Mouse (Mus musculus) embryonic facial prominence, embryonic 15.5 days (tissue): ENCODE results near the gene Galnt2. TPM values are rescaled to one million over a fixed set of nuclear protein-coding genes. Genes with fewer than 3 reads are reported as not detected.

Experiments used
- ATAC-seq: fragments of 200-750 bp; cut with Nextera tagmentation; 2 replicates; pipeline ENCODE4 v1.8.0; 2017; ENCODE audit warnings: low read depth, moderate TSS enrichment; ENCODE audit not compliant: insufficient number of reproducible peaks, low FRiP score, low TSS enrichment
- H3K27ac ChIP-seq: fragments of 300-500 bp; sonication (generic); replicated peaks from 2 replicates; pipeline ENCODE4 v1.5.1; 2015; ENCODE audit warnings: mild to moderate bottlenecking, inconsistent platforms
- H3K27me3 ChIP-seq: fragments of 300-500 bp; sonication (generic); 2 replicates; pipeline ENCODE4 v1.6.1; 2015; ENCODE audit warnings: inconsistent platforms
- H3K36me3 ChIP-seq: fragments of 300-500 bp; sonication (generic); 2 replicates; pipeline ENCODE4 v1.6.1; 2015; ENCODE audit warnings: mild to moderate bottlenecking, inconsistent platforms
- H3K4me1 ChIP-seq: fragments of 300-500 bp; sonication (generic); 2 replicates; pipeline ENCODE4 v1.6.1; 2015; ENCODE audit warnings: inconsistent platforms
- H3K4me2 ChIP-seq: fragments of 300-500 bp; sonication (generic); replicated peaks from 2 replicates; pipeline ENCODE4 v1.6.1; 2015; ENCODE audit warnings: mild to moderate bottlenecking, inconsistent platforms
- H3K4me3 ChIP-seq: fragments of 300-500 bp; sonication (generic); replicated peaks from 2 replicates; pipeline ENCODE4 v1.5.1; 2015; ENCODE audit warnings: mild to moderate bottlenecking, inconsistent platforms
- H3K9ac ChIP-seq: fragments of 300-500 bp; sonication (generic); 2 replicates; pipeline ENCODE4 v1.6.1; 2015; ENCODE audit warnings: inconsistent platforms
- H3K9me3 ChIP-seq: fragments of 300-500 bp; sonication (generic); replicated peaks from 2 replicates; pipeline ENCODE4 v1.6.1; 2016; ENCODE audit warnings: inconsistent platforms
- WGBS: fragments of 180-500 bp; shearing (Covaris S2); methylation state at CpG from one replicate; pipeline ENCODE4 v1.1.7; 2015; 5-methylcytosine and 5-hydroxymethylcytosine counted together
- polyA plus RNA-seq: library from polyadenylated mRNA; unstranded; fragments of >200 nt; fragmentation: Nextera tagmentation; extraction: Ambion mirVana; gene quantifications from 2 replicates; pipeline ENCODE4 v1.2.1, GENCODE M21; 2015

Gene Galnt2
- polyA plus RNA-seq, result 40.0 and 51.5 TPM in 2 replicates

DNA sequence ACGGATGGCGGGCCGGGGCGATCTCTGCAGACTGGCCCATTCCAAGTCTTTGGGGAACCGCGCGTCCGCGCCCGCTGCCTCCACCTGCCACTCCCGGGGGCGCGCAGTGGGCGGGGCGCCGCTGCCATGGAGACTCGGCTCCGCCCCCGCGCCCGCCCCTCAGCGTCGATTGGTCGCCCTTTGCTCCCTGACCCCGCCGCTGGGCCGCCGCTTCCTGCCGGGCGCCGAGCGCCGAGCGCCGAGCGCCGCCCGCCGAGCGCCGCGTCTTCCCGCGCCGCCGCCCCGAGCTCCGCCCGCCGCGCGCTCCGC lies at the start of gene Galnt2:
TSS of gene Galnt2 (plus strand) at position 216 of the 309 bp plus-strand sequence.
- peak within 1 kb of the TSS; percentile 86 for H3K4me3 ChIP-seq
- no peaks in the 10 kb centered on the region for H3K36me3 ChIP-seq
- WGBS, result 0% methylated on average over 29 of the region's 53 CpGs
- H3K27ac ChIP-seq, result peak within 1 kb of the TSS; percentile 60; the same call in 1 of the 2 replicates
- H3K9ac ChIP-seq, result peak within 1 kb of the TSS; percentile 81
- H3K27me3 ChIP-seq, result no peaks in the 10 kb centered on the region
- peaks cover 23% of the 10 kb centered on the region for H3K4me1 ChIP-seq
- no peaks in the 10 kb centered on the region for H3K9me3 ChIP-seq
- ATAC-seq, result peak; percentile 79
- H3K4me2 ChIP-seq, result peak within 1 kb of the TSS; percentile 93

DNA sequence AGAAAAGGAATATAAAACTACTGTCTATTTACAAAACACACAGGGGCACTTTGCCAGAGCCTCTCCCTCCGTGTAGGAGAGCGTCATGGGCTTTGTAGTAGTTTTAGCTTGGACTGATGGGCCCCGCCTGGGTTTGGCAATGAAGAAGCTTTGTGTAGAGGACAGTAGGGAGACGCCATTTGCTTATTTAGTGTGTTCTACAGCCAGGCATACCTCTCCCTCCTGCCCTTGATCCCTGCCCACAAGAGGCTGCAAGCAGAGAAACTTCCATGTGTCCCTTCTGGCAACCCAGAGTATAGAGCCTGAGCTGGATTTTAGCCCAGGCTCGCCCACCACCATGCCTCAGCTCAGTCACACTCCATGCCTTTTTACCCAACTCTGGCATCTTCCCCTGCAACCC lies 49.4 kb upstream of the Galnt2 start:
- ATAC-seq, result no peak
- Histone ChIP-seq H3K9me3 (no peaks in the 10 kb centered on the region), H3K4me3 (no peak overlapping the region), H3K4me2 (no peak overlapping the region), H3K27me3 (no peaks in the 10 kb centered on the region), H3K9ac (no peak overlapping the region), H3K27ac (no peak overlapping the region), H3K36me3 (no peaks in the 10 kb centered on the region), H3K4me1 (peaks cover 19% of the 10 kb centered on the region; the same call in 1 of the 2 replicates)
- WGBS, result 73% methylated on average over 5 of the region's 5 CpGs

- WGBS, result 52% methylated on average over 13 of the region's 13 CpGs
- Histone ChIP-seq H3K4me3 (no peak overlapping the region), H3K36me3 (no peaks in the 10 kb centered on the region), H3K27me3 (no peaks in the 10 kb centered on the region), H3K9ac (no peak overlapping the region), H3K4me1 (peaks cover 19% of the 10 kb centered on the region; the same call in 1 of the 2 replicates), H3K4me2 (no peak overlapping the region), H3K9me3 (no peaks in the 10 kb centered on the region), H3K27ac (no peak overlapping the region)
- no peak for ATAC-seq
These were observed 49.0 kb upstream of the Galnt2 start for GRCm38 (mm10) chr8:124182224-124182623.

- Histone ChIP-seq H3K27me3 (no peaks in the 10 kb centered on the region), H3K27ac (no peak overlapping the region), H3K4me3 (no peak overlapping the region), H3K4me1 (peaks cover 19% of the 10 kb centered on the region; the same call in 1 of the 2 replicates), H3K4me2 (no peak overlapping the region), H3K9ac (no peak overlapping the region), H3K36me3 (no peaks in the 10 kb centered on the region), H3K9me3 (no peaks in the 10 kb centered on the region)
- ATAC-seq, result peak; percentile 58; the same call in 1 of the 2 replicates
- WGBS, result 48% methylated on average over 3 of the region's 3 CpGs
These were observed 47.1 kb upstream of the Galnt2 start for GRCm38 (mm10) chr8:124184078-124184477.

- Histone ChIP-seq H3K27ac (no peak overlapping the region), H3K4me3 (no peak overlapping the region), H3K9me3 (no peaks in the 10 kb centered on the region), H3K36me3 (no peaks in the 10 kb centered on the region), H3K9ac (no peak overlapping the region), H3K27me3 (no peaks in the 10 kb centered on the region), H3K4me2 (no peak overlapping the region), H3K4me1 (peaks cover 22% of the 10 kb centered on the region; the same call in 1 of the 2 replicates)
- no peak for ATAC-seq
- WGBS, result 70% methylated on average over 2 of the region's 2 CpGs
These were observed 46.7 kb upstream of the Galnt2 start for GRCm38 (mm10) chr8:124184507-124184906.

DNA sequence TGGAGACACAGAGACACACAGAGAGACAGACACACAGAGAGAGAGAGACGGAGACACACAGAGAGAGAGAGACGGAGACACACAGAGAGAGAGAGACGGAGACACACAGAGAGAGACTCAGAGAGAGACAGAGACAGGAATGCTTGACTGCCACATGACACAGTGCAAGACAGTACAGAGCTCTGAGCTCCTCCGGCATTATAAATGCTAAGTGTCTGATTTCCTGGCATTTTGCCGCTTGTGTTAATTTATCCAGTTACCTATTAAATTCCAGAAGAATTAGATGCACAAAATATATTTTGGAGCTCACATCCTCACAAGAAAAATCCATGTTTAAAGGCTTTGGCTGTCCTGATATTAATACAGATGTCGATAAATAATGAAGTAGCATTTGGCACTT lies 46.1 kb upstream of the Galnt2 start:
- H3K4me3 ChIP-seq, result no peak overlapping the region
- ATAC-seq, result no peak
- peaks cover 22% of the 10 kb centered on the region; the same call in 1 of the 2 replicates for H3K4me1 ChIP-seq
- WGBS, result 66% methylated on average over 6 of the region's 6 CpGs
- no peak overlapping the region for H3K27ac ChIP-seq
- no peak overlapping the region for H3K4me2 ChIP-seq
- no peaks in the 10 kb centered on the region for H3K36me3 ChIP-seq
- no peak overlapping the region for H3K9ac ChIP-seq
- H3K9me3 ChIP-seq, result no peaks in the 10 kb centered on the region
- no peaks in the 10 kb centered on the region for H3K27me3 ChIP-seq

- no peak overlapping the region for H3K9ac ChIP-seq
- 73% methylated on average over 7 of the region's 7 CpGs for WGBS
- H3K4me1 ChIP-seq, result 0 out of 2 replicates have a peak, but pooled peaks cover 3% of the 10 kb centered on the region
- no peak overlapping the region for H3K27ac ChIP-seq
- no peaks in the 10 kb centered on the region for H3K27me3 ChIP-seq
- ATAC-seq, result no peak
- no peaks in the 10 kb centered on the region for H3K9me3 ChIP-seq
- H3K4me2 ChIP-seq, result no peak overlapping the region
- H3K4me3 ChIP-seq, result no peak overlapping the region
- no peaks in the 10 kb centered on the region for H3K36me3 ChIP-seq
These were observed 40.8 kb upstream of the Galnt2 start for GRCm38 (mm10) chr8:124190388-124190787.

GRCm38 (mm10) chr8:124192242-124192641 lies 38.9 kb upstream of the Galnt2 start:
- Histone ChIP-seq H3K27me3 (no peaks in the 10 kb centered on the region), H3K9me3 (no peaks in the 10 kb centered on the region), H3K27ac (no peak overlapping the region), H3K4me3 (no peak overlapping the region), H3K4me2 (no peak overlapping the region), H3K4me1 (peaks cover 18% of the 10 kb centered on the region), H3K9ac (no peak overlapping the region), H3K36me3 (no peaks in the 10 kb centered on the region)
- WGBS, result 81% methylated on average over 4 of the region's 4 CpGs
- ATAC-seq, result no peak

DNA sequence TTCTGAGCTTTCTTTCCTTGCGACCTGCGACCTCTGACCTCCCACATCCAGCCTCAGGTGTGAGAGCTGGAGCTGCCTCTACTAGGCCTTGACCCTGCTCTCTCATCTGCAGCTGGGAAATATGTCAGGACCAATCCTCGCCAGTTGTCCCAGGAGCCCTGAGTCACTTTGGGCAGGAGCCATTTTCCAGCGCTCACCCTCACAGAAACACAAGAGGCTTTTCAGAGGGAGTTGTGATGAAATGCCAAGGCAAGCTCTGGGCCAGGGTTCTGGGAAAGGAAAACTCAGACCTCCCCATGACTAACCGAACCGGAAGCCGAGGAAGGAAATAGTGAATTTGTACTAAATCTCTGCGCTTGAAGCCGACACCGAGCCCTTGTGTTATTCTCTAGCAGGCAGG lies 38.2 kb upstream of the Galnt2 start:
- WGBS, result 67% methylated on average over 10 of the region's 10 CpGs

DNA sequence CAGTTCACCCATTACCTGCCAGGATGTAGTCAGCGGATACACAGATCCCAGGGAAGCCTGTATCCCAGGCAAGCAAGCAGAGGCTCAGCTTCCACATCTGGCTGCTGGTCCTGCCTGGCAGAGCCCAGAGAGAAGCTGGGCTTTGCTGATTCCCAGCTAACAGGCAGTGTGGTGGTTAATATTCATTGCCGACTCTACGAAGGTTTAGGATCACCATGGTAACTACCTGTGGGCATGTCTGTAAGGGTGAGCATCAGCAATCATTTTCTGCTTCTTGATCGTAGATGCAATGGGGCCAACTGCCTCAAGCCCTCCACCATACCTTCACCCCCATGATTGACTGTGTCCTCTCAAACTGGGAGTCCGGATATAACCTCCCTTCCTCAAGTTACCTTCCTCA lies 37.2 kb upstream of the Galnt2 start:
- no peak for ATAC-seq
- H3K9me3 ChIP-seq, result no peaks in the 10 kb centered on the region
- WGBS, result 66% methylated on average over 5 of the region's 5 CpGs

More for the DNA sequence above, 38.2 kb upstream of the Galnt2 start:
- H3K27ac ChIP-seq, result no peak overlapping the region
- no peaks in the 10 kb centered on the region for H3K9me3 ChIP-seq
- peaks cover 19% of the 10 kb centered on the region for H3K4me1 ChIP-seq
- ATAC-seq, result no peak
- H3K4me3 ChIP-seq, result no peak overlapping the region
- no peak overlapping the region for H3K9ac ChIP-seq
- H3K4me2 ChIP-seq, result no peak overlapping the region
- H3K36me3 ChIP-seq, result no peaks in the 10 kb centered on the region
- H3K27me3 ChIP-seq, result no peaks in the 10 kb centered on the region

GRCm38 (mm10) chr8:124196195-124196594 lies 35.0 kb upstream of the Galnt2 start:
- Histone ChIP-seq H3K27me3 (no peaks in the 10 kb centered on the region), H3K4me3 (no peak overlapping the region)

More for the DNA sequence above, 37.2 kb upstream of the Galnt2 start:
- H3K36me3 ChIP-seq, result no peaks in the 10 kb centered on the region
- peaks cover 19% of the 10 kb centered on the region for H3K4me1 ChIP-seq
- no peak overlapping the region for H3K4me3 ChIP-seq
- H3K4me2 ChIP-seq, result no peak overlapping the region
- H3K27me3 ChIP-seq, result no peaks in the 10 kb centered on the region
- no peak overlapping the region for H3K9ac ChIP-seq
- H3K27ac ChIP-seq, result no peak overlapping the region

DNA sequence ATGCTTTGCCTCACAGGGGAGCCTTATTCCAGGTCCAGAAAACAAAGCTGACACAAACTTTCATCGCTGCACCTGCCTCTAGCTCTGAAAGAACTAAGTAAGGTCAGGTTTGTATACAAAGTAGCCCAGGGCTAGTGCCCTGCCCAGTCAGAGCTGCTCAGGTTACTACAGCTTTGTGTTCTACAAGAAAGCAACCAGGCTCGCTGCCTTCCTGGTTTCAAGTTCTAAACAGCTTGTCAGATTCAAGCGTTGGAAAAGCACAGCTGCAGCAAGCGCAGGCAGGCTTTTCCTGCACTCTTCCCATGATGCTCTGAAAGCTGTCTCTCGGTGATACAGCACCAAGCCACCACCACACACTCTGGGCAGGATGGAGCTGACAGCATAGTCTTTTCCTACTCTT lies 34.4 kb upstream of the Galnt2 start:
- Histone ChIP-seq H3K27ac (0 out of 2 replicates have a peak overlapping the region, but pooled peaks have one; percentile 41), H3K36me3 (no peaks in the 10 kb centered on the region), H3K4me3 (no peak overlapping the region), H3K9me3 (no peaks in the 10 kb centered on the region), H3K27me3 (no peaks in the 10 kb centered on the region), H3K4me1 (peaks cover 22% of the 10 kb centered on the region), H3K9ac (no peak overlapping the region), H3K4me2 (no peak overlapping the region)
- no peak for ATAC-seq
- 26% methylated on average over 5 of the region's 5 CpGs for WGBS

More at GRCm38 (mm10) chr8:124196195-124196594, 35.0 kb upstream of the Galnt2 start:
- H3K9me3 ChIP-seq, result no peaks in the 10 kb centered on the region
- peak; percentile 43; the same call in 1 of the 2 replicates for ATAC-seq
- WGBS, result 6% methylated on average over 5 of the region's 5 CpGs
- H3K27ac ChIP-seq, result no peak overlapping the region
- no peaks in the 10 kb centered on the region for H3K36me3 ChIP-seq
- H3K9ac ChIP-seq, result no peak overlapping the region
- H3K4me1 ChIP-seq, result peaks cover 22% of the 10 kb centered on the region
- H3K4me2 ChIP-seq, result no peak overlapping the region
